Mouse (Mus musculus) urinary bladder, postnatal 14 days (tissue): Measurements from ENCODE around the gene Zfp872.
A peak's percentile ranks its signal among the peaks of the same experiment; 100 is the strongest.
"Not testable (repeated sequence)": the region's sequence is repeated elsewhere in the genome, so short reads cannot be mapped to it uniquely, and the experiment has no call there.

Source experiments
- DNase-seq: peaks from one replicate; pipeline ENCODE4 v3.0.0; 2021; ENCODE audit warnings: low spot score

The Zfp872 gene

GRCm38 (mm10) chr9:22169327-22169726 lies 18.6 kb upstream of the Zfp872 start:
- DNase-seq, result no peak

DNA sequence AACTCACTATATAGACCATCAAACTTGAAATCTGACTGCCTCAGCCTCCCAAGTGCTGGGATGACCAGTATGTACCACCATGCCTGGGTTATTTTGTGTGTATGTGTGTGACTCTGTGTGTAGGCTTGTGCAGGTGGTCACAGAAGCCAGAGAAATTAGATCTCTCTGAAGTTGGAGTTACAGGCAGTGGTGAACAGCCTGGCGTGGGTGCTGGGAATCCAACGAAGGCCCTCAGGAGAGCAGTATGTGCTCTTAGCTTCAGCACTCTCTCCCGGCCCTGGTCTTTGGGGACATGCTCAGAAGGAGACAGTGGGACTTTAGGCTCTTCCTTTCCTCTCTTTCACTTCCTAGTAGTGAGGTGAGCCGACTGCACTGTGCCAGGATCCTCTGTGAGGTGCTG lies 15.6 kb upstream of the Zfp872 start:
- no peak for DNase-seq

GRCm38 (mm10) chr9:22196412-22196811 lies 8.5 kb downstream of the Zfp872 start:
- peak; percentile 51 for DNase-seq

GRCm38 (mm10) chr9:22213785-22214194 lies 25.9 kb downstream of the Zfp872 start:
- DNase-seq, result peak; percentile 47

GRCm38 (mm10) chr9:22214549-22214948 lies 26.7 kb downstream of the Zfp872 start:
- DNase-seq, result no peak

DNA sequence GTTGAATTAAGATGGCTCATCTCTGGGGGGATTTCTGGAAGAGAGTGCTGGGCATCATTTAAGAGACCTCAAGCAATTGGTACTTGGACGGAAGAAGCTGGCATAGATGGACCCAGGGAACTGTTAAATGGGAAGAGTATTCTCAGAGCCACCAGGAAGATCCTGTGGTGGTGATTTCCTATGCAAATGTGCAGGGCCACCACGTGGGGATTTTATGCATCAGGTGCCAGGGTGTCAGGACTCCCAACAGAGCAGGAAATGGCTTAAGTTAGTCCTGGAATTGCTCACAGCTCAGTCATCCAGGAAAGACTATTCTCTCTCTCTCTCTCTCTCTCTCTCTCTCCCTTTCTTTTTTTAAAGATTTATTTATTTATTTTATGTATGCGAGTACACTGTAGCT lies 28.8 kb downstream of the Zfp872 start:
- DNase-seq, result no peak

GRCm38 (mm10) chr9:22217858-22218493 lies 30.1 kb downstream of the Zfp872 start:
- DNase-seq, result no peak

DNA sequence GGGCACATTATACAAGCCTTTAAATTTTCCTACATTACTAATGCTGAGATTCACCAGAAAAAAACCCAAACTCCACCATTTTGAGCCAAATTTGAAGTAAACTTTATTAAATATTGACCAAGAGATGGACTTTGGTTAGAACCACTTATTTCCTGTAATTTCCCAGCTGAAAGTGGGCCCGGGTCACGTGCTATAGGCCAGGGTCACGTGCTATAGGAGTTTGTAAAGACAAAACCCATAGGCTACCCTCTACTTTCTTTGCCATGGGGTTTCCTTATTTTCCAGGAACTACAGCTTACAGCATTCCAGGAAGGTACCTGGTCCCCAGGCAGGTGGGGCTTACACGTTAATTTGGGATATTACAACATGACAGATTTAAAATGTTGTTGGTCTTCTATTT lies 36.2 kb downstream of the Zfp872 start:
- no peak for DNase-seq

DNA sequence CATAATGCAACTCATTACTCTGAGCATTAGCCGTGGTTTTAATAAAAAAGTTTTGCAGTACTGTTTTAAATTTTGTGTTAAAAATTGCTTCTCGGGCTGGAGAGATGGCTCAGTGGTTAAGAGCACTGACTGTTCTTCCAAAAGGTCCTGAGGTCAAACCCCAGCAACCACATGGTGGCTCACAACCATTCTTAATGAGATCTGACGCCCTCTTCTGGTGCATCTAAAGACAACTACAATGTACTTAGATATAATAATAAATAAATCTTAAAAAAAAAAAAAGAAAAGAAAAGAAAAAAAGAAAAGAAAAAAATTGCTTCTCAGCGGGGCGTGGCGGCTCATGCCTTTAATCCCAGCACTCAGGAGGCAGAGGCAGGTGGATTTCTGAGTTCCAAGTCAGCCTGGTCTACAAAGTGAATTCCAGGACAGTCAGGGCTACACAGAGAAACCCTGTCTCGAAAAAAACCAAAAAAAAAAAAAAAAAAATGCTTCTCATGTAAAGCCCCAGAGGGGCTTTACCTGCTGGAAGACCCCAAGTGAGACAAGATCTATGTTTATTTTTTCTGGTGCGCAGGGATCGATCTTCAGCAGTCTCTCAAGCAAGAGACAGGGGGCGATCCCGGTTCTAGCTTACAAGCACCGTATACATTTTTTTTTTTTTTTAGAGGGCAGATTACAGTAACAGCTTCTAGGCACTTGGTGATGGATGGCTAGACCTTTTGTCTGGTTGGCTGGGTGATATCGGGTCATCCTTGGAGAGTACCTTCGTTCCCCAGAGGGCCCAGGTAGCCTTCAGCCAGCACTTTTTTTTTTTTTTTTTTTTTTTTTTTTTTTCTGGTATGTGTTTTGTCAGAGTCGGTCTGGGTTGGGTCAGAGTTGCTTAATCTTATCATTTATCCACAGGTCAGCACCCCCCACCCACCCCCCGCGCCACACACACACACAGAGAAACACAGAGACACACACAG lies 36.9 kb downstream of the Zfp872 start:
- peak; percentile 10 for DNase-seq

DNA sequence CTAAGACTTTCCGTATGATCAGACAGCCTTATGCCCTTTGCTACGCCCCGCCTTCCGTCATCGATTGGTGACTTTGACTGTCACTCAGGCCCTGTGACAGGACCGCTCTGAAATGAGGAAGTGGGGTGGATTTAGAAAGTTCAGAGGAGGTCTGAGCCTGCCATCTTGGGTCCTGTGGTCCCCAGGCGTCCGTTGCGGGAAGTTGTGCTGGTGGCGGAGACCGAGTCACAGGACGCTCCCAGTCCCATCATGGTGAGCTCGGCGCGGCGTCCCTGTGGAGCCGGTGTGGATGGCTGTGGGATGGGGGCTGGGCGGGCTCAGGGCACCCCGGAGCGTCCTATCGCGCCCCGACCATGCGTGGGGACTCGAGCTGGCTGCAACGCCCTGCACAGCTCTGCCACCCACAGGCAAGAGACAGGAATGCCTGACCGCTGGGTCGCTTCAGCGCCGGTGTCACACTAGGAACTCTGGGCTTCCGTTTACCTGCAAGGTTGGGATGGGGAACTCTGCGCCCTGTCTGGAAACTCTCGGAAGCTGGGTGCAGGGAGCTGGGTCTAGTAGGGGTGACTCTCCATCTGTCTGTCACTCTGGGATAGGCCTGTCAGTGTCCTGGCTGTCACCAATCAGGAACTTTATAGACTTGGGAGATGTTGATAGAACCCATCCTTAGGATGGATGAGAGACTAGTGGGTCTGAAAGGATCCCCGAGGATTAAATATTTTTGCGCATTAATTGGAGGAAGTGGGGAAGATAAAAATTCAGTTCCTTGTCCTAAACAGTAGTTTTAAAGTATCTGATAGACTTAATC lies 37.9 kb downstream of the Zfp872 start, which contains the start of gene Zfp809:
Zfp809 (plus strand) TSS at position 134 of the 808 bp plus-strand sequence.
- peak; percentile 100 for DNase-seq

DNA sequence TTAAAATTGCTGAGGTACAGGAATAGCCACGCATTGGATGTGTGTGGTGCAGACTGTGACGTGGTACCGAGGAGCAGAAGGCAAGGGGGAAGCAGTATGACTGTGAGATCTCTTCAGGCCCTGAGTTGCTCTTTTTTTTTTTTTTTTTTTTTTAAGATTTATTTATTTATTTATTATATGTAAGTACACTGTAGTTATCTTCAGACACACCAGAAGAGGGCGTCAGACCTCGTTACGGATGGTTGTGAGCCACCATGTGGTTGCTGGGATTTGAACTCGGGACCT lies 38.4 kb downstream of the Zfp872 start:
- DNase-seq, result not testable (repeated sequence)

- peak; percentile 83 for DNase-seq
Measured at GRCm38 (mm10) chr9:22226846-22227245, 39.0 kb downstream of the Zfp872 start.

- DNase-seq, result no peak
Measured at GRCm38 (mm10) chr9:22229386-22230026, 41.6 kb downstream of the Zfp872 start.

GRCm38 (mm10) chr9:22230061-22230460 lies 42.2 kb downstream of the Zfp872 start:
- no peak for DNase-seq

DNA sequence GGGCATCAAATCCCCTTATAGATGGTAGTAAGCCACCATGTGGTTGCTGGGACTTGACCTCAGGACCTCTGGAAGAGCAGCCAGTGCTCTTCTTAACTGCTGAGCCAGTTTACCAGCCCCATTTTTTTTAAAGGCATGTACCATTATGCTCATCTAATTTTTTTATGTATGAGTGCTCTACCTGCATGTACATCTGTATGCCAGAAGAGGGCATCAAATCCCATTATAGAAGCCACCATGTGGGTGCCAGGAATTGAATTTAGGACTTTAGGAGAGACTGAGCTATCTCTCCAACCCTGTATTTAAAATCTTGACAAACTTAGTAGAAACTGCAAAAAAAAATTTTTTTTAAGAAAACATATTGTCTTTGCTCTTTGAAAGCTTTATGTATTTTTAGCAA lies 42.7 kb downstream of the Zfp872 start:
- no peak for DNase-seq

- DNase-seq, result no peak
Measured at GRCm38 (mm10) chr9:22240001-22240400, 52.1 kb downstream of the Zfp872 start.

DNA sequence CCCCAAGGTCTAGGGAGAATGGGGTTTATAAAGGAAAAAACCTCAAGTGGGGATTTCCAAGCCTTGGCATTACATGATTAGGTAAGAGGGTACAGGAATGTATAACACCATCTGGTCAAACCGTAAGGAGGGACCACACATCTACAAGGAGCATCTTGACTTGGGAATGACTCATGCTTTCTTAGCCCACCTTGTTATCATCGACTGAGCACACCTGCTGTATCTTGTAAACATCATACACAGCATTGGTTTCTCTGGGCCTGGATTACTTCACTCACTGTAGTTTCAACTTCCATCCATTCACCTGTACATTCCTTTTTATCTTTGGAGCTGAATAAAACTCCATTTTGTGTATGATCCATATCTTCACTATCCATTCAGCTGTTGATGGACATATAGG lies 56.4 kb downstream of the Zfp872 start:
- no peak for DNase-seq
